Mouse (Mus musculus): ENCODE measurements around the gene Unc45b.
A peak's percentile ranks its signal among the peaks of the same experiment; 100 is the strongest.
"Not testable (repeated sequence)": the region's sequence is repeated elsewhere in the genome, so short reads cannot be mapped to it uniquely, and the experiment has no call there.

Unc45b gene

GRCm38 (mm10) chr11:82947457-82947856 lies 37.1 kb downstream of the Unc45b start:
- DNase-seq (ENCODE audit: low spot score), result no peak

GRCm38 (mm10) chr11:82949036-82949435 lies 38.7 kb downstream of the Unc45b start:
- DNase-seq (ENCODE audit: low spot score), result no peak

- no peak for DNase-seq (ENCODE audit: low spot score)
These were observed 40.6 kb downstream of the Unc45b start, which contains the start of gene Slfn5 for GRCm38 (mm10) chr11:82950736-82951481. Gene Slfn5, plus strand, starts transcription at chr11:82951349.

GRCm38 (mm10) chr11:82951865-82952611 lies 41.7 kb downstream of the Unc45b start:
- no peak for DNase-seq (ENCODE audit: low spot score)

- no peak for DNase-seq (ENCODE audit: low spot score)
These were observed 42.5 kb downstream of the Unc45b start for GRCm38 (mm10) chr11:82952612-82953542.

- DNase-seq (ENCODE audit: low spot score), result no peak
These were observed 44.3 kb downstream of the Unc45b start for GRCm38 (mm10) chr11:82954631-82955030.

- DNase-seq (ENCODE audit: low spot score), result no peak
These were observed 46.6 kb downstream of the Unc45b start for GRCm38 (mm10) chr11:82956925-82957324.

GRCm38 (mm10) chr11:82959613-82960012 lies 49.3 kb downstream of the Unc45b start:
- peak; percentile 58 for DNase-seq (ENCODE audit: low spot score)

- DNase-seq (ENCODE audit: low spot score), result no peak
These were observed 51.4 kb downstream of the Unc45b start for GRCm38 (mm10) chr11:82961743-82962142.

- DNase-seq (ENCODE audit: low spot score), result no peak
These were observed 51.9 kb downstream of the Unc45b start for GRCm38 (mm10) chr11:82962215-82962614.

GRCm38 (mm10) chr11:82970712-82971589 lies 60.6 kb downstream of the Unc45b start:
- DNase-seq (ENCODE audit: low spot score), result no peak

GRCm38 (mm10) chr11:82971590-82971974 lies 61.2 kb downstream of the Unc45b start:
- DNase-seq (ENCODE audit: low spot score), result no peak

- DNase-seq (ENCODE audit: low spot score), result no peak
These were observed 63.6 kb downstream of the Unc45b start for GRCm38 (mm10) chr11:82973916-82974315.

GRCm38 (mm10) chr11:82982409-82982808 lies 72.1 kb downstream of the Unc45b start:
- not testable (repeated sequence) for DNase-seq (ENCODE audit: low spot score)

- no peak for DNase-seq (ENCODE audit: low spot score)
These were observed 72.8 kb downstream of the Unc45b start for GRCm38 (mm10) chr11:82983193-82983592.

- no peak for DNase-seq (ENCODE audit: low spot score)
These were observed 77.3 kb downstream of the Unc45b start for GRCm38 (mm10) chr11:82987621-82988020.

GRCm38 (mm10) chr11:82989357-82989756 lies 79.0 kb downstream of the Unc45b start:
- DNase-seq (ENCODE audit: low spot score), result no peak

GRCm38 (mm10) chr11:82990612-82991385 lies 80.4 kb downstream of the Unc45b start:
- DNase-seq (ENCODE audit: low spot score), result peak; percentile 56

GRCm38 (mm10) chr11:82991469-82992166 lies 81.3 kb downstream of the Unc45b start, which contains the start of gene Slfn9:
Gene Slfn9, minus strand, starts transcription at chr11:82991830.
- peak; percentile 55 for DNase-seq (ENCODE audit: low spot score)
